Mouse (Mus musculus): ENCODE results near the gene Lmod2. TPM values are rescaled to one million over a fixed set of nuclear protein-coding genes. Genes with fewer than 3 reads are reported as not detected.

Lmod2 gene
- total RNA-seq, 1 experiment from 2014 or later, result not detected

DNA sequence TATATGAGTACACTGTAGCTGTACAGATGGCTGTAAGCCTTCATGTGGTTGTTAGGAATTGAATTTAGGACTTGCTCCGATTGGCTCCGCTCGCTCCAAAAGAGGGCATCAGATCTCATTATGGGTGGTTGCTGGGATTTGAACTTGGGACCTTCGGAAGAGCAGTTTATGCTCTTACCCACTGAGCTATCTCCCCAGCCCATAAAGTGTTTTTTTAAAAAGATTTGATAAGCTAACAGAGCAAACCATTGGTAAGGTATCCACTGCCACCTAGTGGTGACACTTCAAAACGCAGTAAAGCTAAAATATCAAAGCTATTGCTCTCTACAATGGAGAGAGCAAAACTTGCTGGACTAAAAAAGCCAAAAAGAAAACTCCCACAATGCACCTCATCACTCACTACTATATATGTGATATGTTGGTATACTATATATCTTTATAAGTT, 30.0 kb downstream of the Lmod2 start:
- peak; percentile 79 for ATAC-seq (ENCODE audit: extremely low read depth, insufficient number of reproducible peaks, low FRiP score, poor library complexity, severe bottlenecking)

DNA sequence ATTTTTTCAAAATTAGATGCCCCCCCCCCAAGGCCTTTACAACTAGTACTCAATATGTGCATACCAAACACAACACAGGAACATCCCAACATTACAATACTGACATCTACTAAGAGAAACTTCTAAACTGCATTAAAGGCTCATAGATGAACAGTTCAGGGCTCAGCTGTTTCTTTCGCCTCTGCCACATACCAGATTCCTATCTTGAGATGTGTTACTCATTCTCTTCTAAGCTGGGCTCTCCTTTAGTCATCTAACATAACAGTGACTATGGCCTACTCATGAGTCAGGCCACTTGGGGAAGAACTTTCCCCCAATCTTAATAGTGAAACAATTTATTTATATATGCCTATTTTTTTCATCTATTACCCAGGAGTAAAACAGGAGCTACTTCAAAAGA, 30.9 kb downstream of the Lmod2 start:
- no peak for ATAC-seq (ENCODE audit: extremely low read depth, insufficient number of reproducible peaks, low FRiP score, poor library complexity, severe bottlenecking)

DNA sequence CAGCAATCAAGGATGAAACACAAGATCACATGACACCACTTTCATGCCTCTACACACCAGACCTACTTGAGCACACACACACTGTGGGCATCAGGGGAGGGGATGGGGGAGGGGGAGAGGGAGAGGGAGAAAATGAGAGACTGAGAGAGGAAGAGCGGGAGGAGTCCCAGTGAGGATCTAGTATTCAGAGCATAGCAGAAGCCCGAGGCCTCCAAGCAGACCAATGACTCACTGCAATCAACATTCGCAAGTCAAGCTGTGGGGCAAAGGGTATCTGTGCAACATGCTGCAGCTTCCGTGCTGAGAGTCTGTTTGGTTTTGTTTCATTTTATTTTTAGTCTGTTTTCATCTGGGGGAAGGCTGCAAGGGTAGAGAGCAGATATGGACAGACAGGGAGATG, 34.5 kb downstream of the Lmod2 start:
- no peak for ATAC-seq (ENCODE audit: extremely low read depth, insufficient number of reproducible peaks, low FRiP score, poor library complexity, severe bottlenecking)

DNA sequence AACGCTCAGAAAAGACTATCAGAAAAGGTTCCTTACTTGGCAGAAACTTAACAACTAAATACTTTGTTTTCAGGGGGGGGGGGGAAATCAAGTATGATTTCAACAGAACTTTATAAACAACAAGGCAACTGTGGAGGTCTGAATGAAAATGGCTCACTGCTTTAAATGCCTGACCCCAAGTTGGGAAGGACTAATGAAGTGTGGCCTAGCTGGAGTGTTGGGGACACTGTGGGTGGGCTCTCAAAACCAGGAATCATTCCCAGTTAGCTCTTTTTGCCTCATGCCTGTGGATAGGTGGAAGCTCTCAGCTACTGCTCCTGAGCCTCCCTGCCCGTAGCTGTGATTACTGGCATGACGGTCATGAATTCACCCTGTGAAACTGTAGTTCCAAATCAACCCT, 36.5 kb downstream of the Lmod2 start:
- ATAC-seq (ENCODE audit: extremely low read depth, insufficient number of reproducible peaks, low FRiP score, poor library complexity, severe bottlenecking), result no peak

DNA sequence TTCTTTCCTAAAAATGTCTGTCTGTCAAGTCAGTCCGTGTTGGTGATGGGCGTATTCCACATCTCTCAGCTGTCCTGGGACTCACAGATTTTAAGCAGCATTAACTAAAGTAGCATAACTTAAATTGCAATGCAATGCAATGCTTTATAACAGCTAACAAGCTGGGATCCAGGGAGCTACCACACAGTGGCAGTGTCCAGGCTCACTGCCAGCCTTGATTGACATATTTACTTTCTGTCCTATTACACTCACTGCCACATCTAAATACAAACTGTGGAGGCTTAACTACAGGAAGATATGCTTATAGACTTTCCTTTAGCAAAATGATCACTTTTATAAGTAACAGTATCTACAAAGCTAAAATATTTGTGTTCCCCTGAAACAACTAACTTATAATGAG, 38.3 kb downstream of the Lmod2 start:
- no peak for ATAC-seq (ENCODE audit: extremely low read depth, insufficient number of reproducible peaks, low FRiP score, poor library complexity, severe bottlenecking)

DNA sequence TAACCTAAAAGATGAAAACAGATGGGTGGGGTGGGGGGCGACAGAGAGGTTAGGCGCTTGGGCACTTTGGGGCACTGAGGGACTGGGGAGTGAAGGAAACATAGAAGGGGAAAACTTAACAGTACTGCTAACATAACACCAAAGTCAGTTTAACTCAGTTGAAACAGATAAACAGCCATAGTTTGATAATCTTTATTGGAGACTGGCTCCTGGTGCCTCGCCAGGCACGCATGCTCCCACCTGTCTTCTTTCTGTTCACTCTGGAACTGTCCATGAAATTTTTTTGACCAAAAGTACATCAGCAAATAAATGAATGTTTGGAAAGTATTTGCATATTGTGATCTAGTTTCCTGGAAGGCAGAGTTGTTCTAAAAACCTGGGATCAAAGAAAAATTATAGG, 43.7 kb downstream of the Lmod2 start:
- no peak for ATAC-seq (ENCODE audit: extremely low read depth, insufficient number of reproducible peaks, low FRiP score, poor library complexity, severe bottlenecking)

DNA sequence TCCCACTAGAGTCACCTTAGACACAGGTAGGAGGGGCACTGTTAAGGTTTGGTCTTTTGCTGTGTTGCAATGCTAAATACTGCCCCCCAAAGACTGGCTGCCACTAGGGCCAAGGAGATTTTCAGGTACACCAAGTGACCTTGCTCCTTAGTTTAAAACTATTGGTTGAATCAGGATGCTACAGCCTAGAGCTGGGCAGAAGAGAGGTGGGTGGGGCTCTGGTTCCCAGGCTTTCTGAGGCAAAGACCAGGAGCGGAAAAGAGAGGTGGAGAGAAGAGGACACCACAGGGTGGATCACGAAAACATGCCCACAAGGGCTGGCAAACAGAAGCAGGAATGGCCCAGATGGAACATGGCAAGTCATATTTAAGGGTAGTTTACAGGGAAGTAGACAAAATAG, 44.6 kb downstream of the Lmod2 start:
- no peak for ATAC-seq (ENCODE audit: extremely low read depth, insufficient number of reproducible peaks, low FRiP score, poor library complexity, severe bottlenecking)

DNA sequence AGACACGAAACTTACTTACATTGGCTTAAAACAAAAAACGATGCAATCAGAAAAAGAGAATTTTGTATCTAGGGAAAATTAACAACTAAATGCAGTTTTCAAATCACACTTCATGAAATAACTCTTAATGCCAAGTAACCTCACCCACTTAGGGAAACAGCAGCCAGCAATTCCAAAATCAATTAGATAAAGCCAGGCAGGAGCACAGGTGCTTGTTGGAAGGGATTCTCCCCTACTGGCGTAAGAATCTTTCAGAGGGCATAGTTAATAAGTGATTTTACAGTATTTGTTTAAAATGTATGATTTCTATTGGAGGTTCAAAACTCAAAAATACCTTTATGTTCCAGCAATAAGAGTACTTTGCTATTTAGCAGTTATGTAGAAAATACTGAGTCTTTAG, 45.4 kb downstream of the Lmod2 start:
- no peak for ATAC-seq (ENCODE audit: extremely low read depth, insufficient number of reproducible peaks, low FRiP score, poor library complexity, severe bottlenecking)

DNA sequence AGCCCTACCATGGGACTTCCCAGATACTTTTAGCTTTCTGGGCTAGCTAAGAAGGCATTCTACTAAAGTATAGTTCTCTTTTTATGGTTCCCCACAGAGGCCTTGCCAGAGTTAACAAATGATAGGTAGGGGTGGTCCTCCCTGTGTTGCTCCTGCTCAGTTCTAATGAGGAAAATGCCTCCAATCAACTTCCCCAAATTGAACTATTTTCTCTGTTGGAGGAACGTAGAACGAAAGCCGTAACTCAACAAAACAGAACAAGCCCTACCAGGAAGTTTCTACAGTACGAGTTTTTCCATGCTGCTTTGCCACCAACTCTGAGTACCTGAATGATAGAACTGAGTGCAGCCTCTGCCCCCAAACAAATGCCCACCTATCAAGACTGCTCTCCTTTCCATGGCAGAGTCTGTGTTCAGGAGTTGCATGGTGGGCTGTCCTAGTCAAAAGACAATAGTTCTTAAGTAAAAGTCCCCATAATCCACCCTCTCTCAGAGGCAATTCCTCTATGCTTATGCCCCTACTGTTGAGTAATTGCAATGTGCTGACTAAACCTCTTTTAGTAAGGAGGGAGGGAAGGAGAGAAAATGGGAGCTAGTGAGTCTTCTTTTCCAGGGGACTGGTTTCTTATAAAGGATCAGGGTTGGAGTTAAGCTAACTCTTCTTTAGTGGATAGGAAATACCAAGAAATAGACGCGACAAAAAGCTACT, 47.9 kb downstream of the Lmod2 start:
- peak; percentile 9; the same call in 1 of the 2 replicates for ATAC-seq (ENCODE audit: extremely low read depth, insufficient number of reproducible peaks, low FRiP score, poor library complexity, severe bottlenecking)

DNA sequence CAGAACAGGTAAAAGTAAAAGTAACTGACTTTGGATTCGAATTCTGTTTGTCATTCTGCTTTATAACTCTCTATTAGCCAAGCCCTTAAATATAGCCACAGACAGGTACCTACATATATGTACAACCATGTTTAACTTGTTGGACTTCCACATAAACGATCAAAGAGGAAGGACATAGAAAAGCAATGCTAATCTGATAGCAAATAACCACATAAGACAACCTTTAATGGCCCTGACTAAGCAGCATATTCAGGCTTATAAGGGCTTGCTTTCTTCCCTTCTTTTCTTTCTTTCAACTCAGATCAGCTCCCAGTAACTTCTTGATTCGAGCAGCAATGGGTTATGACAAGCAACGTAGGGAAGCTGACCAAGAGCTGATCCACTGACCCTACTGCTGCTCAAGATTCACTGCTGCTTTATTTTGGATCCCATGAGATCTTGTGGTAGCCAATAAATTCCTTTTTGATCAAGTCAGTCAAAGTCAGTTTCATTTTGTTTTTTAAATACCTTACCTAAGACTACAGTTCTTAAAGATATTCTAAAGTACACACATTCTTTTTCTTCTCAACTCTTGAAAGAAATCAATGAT, 49.6 kb downstream of the Lmod2 start:
- ATAC-seq (ENCODE audit: extremely low read depth, insufficient number of reproducible peaks, low FRiP score, poor library complexity, severe bottlenecking), result no peak

DNA sequence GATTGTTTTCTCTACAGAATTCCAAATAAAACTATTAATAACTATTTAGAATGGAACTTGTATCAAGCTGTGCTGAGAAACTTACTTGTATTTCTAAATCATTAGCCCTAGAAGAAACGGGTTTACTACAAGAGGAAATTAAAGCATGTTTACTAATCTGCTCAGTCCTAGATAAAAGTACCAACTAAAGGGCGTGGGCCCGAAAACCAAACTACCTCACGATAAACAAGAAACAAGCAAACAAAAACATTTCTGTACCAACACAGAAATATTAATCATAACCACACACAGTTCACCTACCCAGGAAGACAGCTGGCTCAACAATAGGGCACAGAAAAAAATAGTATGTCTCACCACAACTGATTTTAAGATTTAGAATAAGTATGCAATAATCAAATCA, 50.8 kb downstream of the Lmod2 start:
- ATAC-seq (ENCODE audit: extremely low read depth, insufficient number of reproducible peaks, low FRiP score, poor library complexity, severe bottlenecking), result no peak

DNA sequence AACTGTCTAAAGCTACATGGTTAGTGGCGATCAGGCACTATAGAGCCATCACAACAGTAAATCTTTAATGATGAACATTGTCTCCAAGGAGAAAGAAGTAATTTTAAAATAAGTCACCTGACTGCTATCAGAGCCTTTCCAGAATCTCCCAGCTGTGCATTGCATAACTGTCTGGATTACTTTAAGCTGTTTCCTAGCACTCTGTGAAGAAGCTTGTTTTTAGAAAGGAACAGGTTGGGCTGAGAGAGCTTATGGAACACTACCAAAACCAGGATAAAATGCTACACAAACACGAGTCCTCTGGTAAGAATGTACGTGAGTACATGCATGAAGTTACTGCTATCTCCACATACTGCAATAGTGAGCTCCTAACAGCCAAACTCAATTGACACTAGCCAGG, 53.2 kb downstream of the Lmod2 start:
- no peak for ATAC-seq (ENCODE audit: extremely low read depth, insufficient number of reproducible peaks, low FRiP score, poor library complexity, severe bottlenecking)

DNA sequence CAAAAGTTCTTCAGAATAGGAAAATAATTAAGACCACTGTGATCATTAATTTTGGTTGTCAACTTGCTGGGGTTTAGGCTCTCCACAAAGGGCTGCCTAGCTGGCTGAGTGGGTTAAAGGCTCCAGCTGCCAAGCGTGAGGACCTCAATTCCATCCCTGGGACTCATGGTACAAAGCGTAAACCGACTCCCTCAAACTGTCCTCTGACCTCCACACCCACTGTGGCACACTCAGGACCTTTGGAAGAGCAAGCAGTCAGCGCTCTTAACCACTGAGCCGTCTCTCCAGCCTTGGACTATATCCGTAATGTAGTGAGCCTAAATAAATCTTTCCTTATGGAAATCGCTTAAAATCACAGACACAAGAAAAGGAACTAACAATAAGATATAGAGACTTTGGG, 54.0 kb downstream of the Lmod2 start:
- ATAC-seq (ENCODE audit: extremely low read depth, insufficient number of reproducible peaks, low FRiP score, poor library complexity, severe bottlenecking), result no peak

Other genes starting within 250 kb of the Lmod2 start
- not detected in 2 replicates for gene Iqub, start 82.7 kb upstream of the Lmod2 start, total RNA-seq (2017)
- 75.1 and 93.8 TPM in 2 replicates for gene Ndufa5, start 69.7 kb upstream of the Lmod2 start, total RNA-seq (2017)
- gene Asb15, start 69.6 kb upstream of the Lmod2 start, total RNA-seq (2017), result not detected in 2 replicates
- gene Wasl, start 67.2 kb downstream of the Lmod2 start, total RNA-seq (2017), result 16.0 and 19.8 TPM in 2 replicates
- gene Hyal6, start 135.5 kb downstream of the Lmod2 start, total RNA-seq (2017), result 0.12 TPM in 1 of 2 replicates, not detected in the other
- gene Hyal4, start 150.6 kb downstream of the Lmod2 start, total RNA-seq (2017), result not detected in 2 replicates
- gene Spam1, start 193.4 kb downstream of the Lmod2 start, total RNA-seq (2017), result not detected in 2 replicates